Mouse (Mus musculus): ENCODE data around the gene Simc1.

DNA sequence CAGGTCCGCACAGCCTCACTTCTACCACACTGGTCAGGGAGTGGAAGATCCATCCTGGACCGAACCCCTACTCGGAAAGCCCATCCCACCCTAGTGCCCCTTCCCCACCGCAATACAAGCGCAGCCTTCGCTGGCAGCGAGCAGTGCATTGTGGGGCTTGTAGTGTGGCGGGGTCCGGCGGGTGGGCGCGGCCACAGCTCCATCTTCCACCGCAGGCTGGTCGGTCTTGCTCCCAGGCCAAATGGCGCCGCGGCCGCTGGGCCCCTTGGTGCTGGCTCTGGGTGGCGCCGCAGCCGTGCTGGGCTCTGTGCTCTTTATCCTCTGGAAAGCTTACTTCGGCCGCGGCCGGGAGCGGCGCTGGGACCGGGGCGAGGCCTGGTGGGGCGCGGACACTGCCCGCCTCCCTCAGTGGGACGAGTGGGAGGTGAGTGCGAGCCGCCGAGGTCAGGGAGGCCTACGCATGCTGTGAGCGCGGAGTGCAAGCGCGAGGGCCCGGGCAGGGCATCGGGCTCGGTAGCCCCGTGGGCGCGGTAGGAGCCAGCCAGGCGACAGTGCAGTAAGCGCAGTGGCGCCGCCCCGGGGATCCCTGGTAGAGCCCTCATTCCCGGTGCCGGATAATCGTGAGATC is 71.4 kb downstream of the Simc1 start, which contains the start of gene Arl10:
- no peak for TF ChIP-seq EP300 (optimal IDR thresholded peaks at IDR 0.05)
- TF ChIP-seq CTCF (IDR thresholded peaks at IDR 0.05; ENCODE audit: low read depth) = peak; percentile 34; the same call in 1 of the 2 replicates
